ENCODE assay signal across 7 mouse cellular contexts in the genomic region with DNA sequence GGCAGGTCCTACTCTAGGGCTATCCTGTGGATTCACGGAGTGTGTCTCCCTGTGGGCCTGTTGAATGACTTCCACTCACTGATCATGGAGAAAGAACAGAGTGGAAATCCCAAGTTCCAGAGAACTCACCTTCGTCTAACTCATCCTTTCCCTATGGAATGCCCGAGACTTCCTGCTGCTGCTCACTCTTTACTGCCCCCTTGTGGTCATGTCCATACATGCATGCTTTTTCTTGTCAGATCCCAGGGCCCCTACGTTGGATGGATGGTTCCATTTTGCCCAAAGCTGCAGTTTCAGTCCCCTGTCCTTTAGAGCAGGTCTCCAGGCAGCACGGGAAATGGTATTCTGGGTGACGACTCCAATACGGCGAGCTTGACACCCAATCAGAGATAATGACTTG. TPM values are rescaled to one million over a fixed set of nuclear protein-coding genes. Genes with fewer than 3 reads are reported as not detected.
DNase-seq lines count a peak whose midpoint lies in the region; TF ChIP-seq lines count a peak whose summit lies in the region.

No protein-coding gene starts in this region.

- H3K27me3 ChIP-seq in spleen, adult 2 months (ENCODE audit: control insufficient read depth, insufficient read depth, low read length) = no peaks in the 10 kb centered on the region

- peaks cover 19% of the 10 kb centered on the region for H3K36me3 ChIP-seq in ES-E14 (ENCODE audit: control insufficient read depth, insufficient read depth, low read length, poor library complexity, severe bottlenecking)
- H3K36me3 ChIP-seq in spleen, adult 2 months (ENCODE audit: control insufficient read depth, insufficient read depth, low read length) = peaks cover 35% of the 10 kb centered on the region

- peaks cover 0 to 2% of the 10 kb centered on the region in 2 experiments; a peak in 2 of 4 replicates for H3K4me1 ChIP-seq in ES-E14 (ENCODE audit: control insufficient read depth in 2 of 2, insufficient read depth in 2 of 2, low read length in 2 of 2, poor library complexity in 1 of 2)
- peaks cover 8% of the 10 kb centered on the region; the same call in 1 of the 2 replicates for H3K4me1 ChIP-seq in spleen, adult 2 months (ENCODE audit: control insufficient read depth, insufficient read depth, insufficient read length)

- no peak overlapping the region for H3K27ac ChIP-seq in ES-E14 (ENCODE audit: insufficient read depth, low read depth, low read length, poor library complexity, severe bottlenecking)
- H3K27ac ChIP-seq in spleen, adult 2 months (ENCODE audit: insufficient read depth, low read length) = no peak overlapping the region

- WGBS in spleen, adult 2 months = 25% methylated on average over 8 of the region's 8 CpGs

- in situ Hi-C loops in ES-E14 (cut with MboI; ENCODE audit: low sequenced_read_pairs in 2 of 2, unreplicated experiment in 2 of 2) = no loop called here

- no peaks in the 10 kb centered on the region for H3K9me3 ChIP-seq in ES-E14 (ENCODE audit: control insufficient read depth, insufficient read depth, low read depth, low read length)

- peak overlapping the region; percentile 38; the same call in 1 of the 2 replicates for H3K9ac ChIP-seq in ES-E14 (ENCODE audit: insufficient read depth, low read depth, low read length, poor library complexity, severe bottlenecking)

- H3K4me3 ChIP-seq in ES-E14 (ENCODE audit: insufficient read depth in 1 of 2, low read depth in 1 of 2, low read length in 2 of 2, poor library complexity in 1 of 2, severe bottlenecking in 1 of 2) = no peak overlapping the region
- H3K4me3 ChIP-seq in spleen, adult 2 months (ENCODE audit: extremely low read depth, insufficient read depth, insufficient read length) = no peak overlapping the region

- TF ChIP-seq POLR2A in spleen, adult 2 months (IDR thresholded peaks at IDR 0.05; ENCODE audit: low read depth, low read length) = no peak

- peak; percentile 68; the same call in 1 of the 2 replicates for TF ChIP-seq CTCF in spleen, adult 2 months (IDR thresholded peaks at IDR 0.05; ENCODE audit: extremely low read depth, insufficient read depth, insufficient read length, insufficient replicate concordance)

- peak; percentile 71 for DNase-seq in CD4-positive helper T cell, adult 2 months (ENCODE audit: low read depth, low spot score)
- peak; percentile 91 for DNase-seq in ES-E14 (ENCODE audit: low read depth, low spot score)
- DNase-seq in cerebellum, postnatal 25 days = peak; percentile 80 to 88
- peak; percentile 61 to 76 for DNase-seq in heart, adult 9 months (ENCODE audit: low spot score in 2 of 2)
- peak; percentile 60 for DNase-seq in layer of hippocampus, adult 9-11 months
- DNase-seq in lung, postnatal 14 days = peak; percentile 86
- DNase-seq in spleen, adult 2 months (ENCODE audit: low read depth in 1 of 2, low spot score in 2 of 2) = peak; percentile 39 to 47

TF ChIP-seq in ES-E14, 5 proteins besides CTCF, POLR2A, EP300 and RAD21:
- TF ChIP-seq ZNF384 (IDR thresholded peaks at IDR 0.05; ENCODE audit: low read depth, low read length) = no peak
- TF ChIP-seq ZC3H11A (IDR thresholded peaks at IDR 0.05; ENCODE audit: borderline replicate concordance, low read depth, low read length) = no peak
- TF ChIP-seq MAFK (IDR thresholded peaks at IDR 0.05; ENCODE audit: insufficient read depth, low read depth, low read length) = no peak
- TF ChIP-seq HCFC1 (IDR thresholded peaks at IDR 0.05; ENCODE audit: borderline replicate concordance, insufficient read depth, low read length) = peak; percentile 35; the same call in 1 of the 2 replicates
- no peak for TF ChIP-seq CHD2 (IDR thresholded peaks at IDR 0.05; ENCODE audit: low read depth, low read length)

RNA-seq across cellular contexts. Expression of gene Rplp0, which starts 3.0 kb away (rescaled TPM):
- 2,284 and 2,327 TPM in 2 replicates for total RNA-seq in ES-E14 (2012; rRNA removed)
- polyA plus RNA-seq in spleen, adult 2 months (2012; rRNA removed) = 2,439 and 2,476 TPM in 2 replicates

RNA-seq across cellular contexts. Expression of gene Gcn1l1, which starts 8.8 kb away (rescaled TPM):
- 112 and 163 TPM in 2 replicates for total RNA-seq in ES-E14 (2012; rRNA removed)
- 48.3 and 61.8 TPM in 2 replicates for polyA plus RNA-seq in spleen, adult 2 months (2012; rRNA removed)

RNA-seq across cellular contexts. Expression of gene Pxn, which starts 49.7 kb away (rescaled TPM):
- total RNA-seq in ES-E14 (2012; rRNA removed) = 25.5 and 29.4 TPM in 2 replicates
- polyA plus RNA-seq in spleen, adult 2 months (2012; rRNA removed) = 63.8 and 76.1 TPM in 2 replicates
